ENCODE assay signal across 21 mouse cellular contexts in the genomic region with DNA sequence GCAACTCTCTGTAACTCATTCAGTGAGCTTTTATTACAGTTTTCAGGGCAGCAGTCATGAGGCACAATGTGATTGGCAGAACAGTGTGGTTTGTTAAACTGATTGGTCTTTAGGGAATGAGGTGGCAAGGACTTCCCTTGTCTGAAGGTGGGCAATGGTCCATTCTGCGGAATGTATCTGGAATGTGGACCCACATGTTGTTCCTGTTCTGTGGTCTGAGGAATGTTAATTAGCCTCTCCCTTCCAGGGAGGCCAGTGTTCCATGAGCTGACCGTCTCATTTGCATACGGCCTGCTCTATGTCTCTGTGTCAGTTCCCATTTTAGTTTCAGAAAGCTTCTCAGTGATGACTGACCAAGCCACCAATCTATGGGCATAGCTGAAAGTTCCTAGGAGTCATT.
DNase-seq lines count a peak whose midpoint lies in the region; ATAC-seq and TF ChIP-seq lines count a peak whose summit lies in the region.
"Had no signal": no experiment of that assay in that cellular context is flagged by ENCODE, and none has a peak within 500 bp of the region (broad histone marks: within the 10 kb centered on the region; RNA-seq: fewer than 3 reads in every experiment).

No protein-coding gene starts in this region.

- no peak overlapping the region for H3K4me2 ChIP-seq in kidney, postnatal 0 days (ENCODE audit: low read length)
- H3K4me2 ChIP-seq: heart, embryonic 11.5 days; hindbrain, embryonic 12.5 days; hindbrain, embryonic 15.5 days had no signal

- no peaks in the 10 kb centered on the region for H3K4me1 ChIP-seq in kidney, postnatal 0 days (replicated peaks; ENCODE audit: insufficient read depth, low read length)
- H3K4me1 ChIP-seq: hindbrain, embryonic 12.5 days; hindbrain, embryonic 15.5 days had no signal

- no peak overlapping the region for H3K4me3 ChIP-seq in kidney, postnatal 0 days (replicated peaks; ENCODE audit: low read depth, low read length)
- H3K4me3 ChIP-seq: gastrocnemius, adult 2 months; hindbrain, embryonic 12.5 days; hindbrain, embryonic 15.5 days had no signal

- H3K27me3 ChIP-seq in kidney, postnatal 0 days (ENCODE audit: insufficient read depth, low read length) = no peaks in the 10 kb centered on the region
- H3K27me3 ChIP-seq: hindbrain, embryonic 12.5 days; hindbrain, embryonic 15.5 days; Patski had no signal

- TF ChIP-seq CTCF in kidney, postnatal 0 days (IDR thresholded peaks at IDR 0.05; ENCODE audit: low read depth) = no peak

- H3K27ac ChIP-seq in kidney, postnatal 0 days = no peak overlapping the region
- H3K27ac ChIP-seq: gastrocnemius, adult 2 months; hindbrain, embryonic 12.5 days; hindbrain, embryonic 15.5 days had no signal

- peak; percentile 8 for DNase-seq in kidney, adult 9 months
- no peak for DNase-seq in kidney, postnatal 36 days
- DNase-seq in kidney, postnatal 0 days (ENCODE audit: low spot score) = peak; percentile 4
- DNase-seq in kidney, postnatal 10 days = no peak
- DNase-seq in R1 (ENCODE audit: low read depth, low spot score) = peak; percentile 4
- no peak for DNase-seq in urinary bladder, postnatal 4 days (ENCODE audit: low spot score in 2 of 2)
- DNase-seq: adrenal gland, adult 2 months; adrenal gland, postnatal 14 days; cerebellum, adult 11 months; cerebellum, adult 2 months; cerebellum, adult 9-11 months; cerebellum, postnatal 25 days; forebrain, postnatal 0 days; gastrocnemius, adult 2 months; gastrocnemius, postnatal 14 days; heart, adult 11 months had no signal

- no peaks in the 10 kb centered on the region for H3K36me3 ChIP-seq in kidney, postnatal 0 days (ENCODE audit: insufficient read depth, low read length)
- H3K36me3 ChIP-seq: hindbrain, embryonic 12.5 days; hindbrain, embryonic 15.5 days had no signal

- H3K9me3 ChIP-seq in kidney, postnatal 0 days (replicated peaks; ENCODE audit: low read length) = no peaks in the 10 kb centered on the region
- H3K9me3 ChIP-seq: hindbrain, embryonic 12.5 days; hindbrain, embryonic 15.5 days had no signal

- no peak overlapping the region for H3K9ac ChIP-seq in kidney, postnatal 0 days (ENCODE audit: low read depth, low read length)
- H3K9ac ChIP-seq: forebrain, postnatal 0 days; hindbrain, embryonic 12.5 days; hindbrain, embryonic 15.5 days had no signal

- WGBS in kidney, postnatal 0 days = 72% methylated on average over 3 of the region's 3 CpGs

- peak; percentile 81; the same call in 1 of the 2 replicates for ATAC-seq in kidney, postnatal 0 days (replicated peaks; ENCODE audit: low FRiP score, low read depth)
- ATAC-seq: forebrain, embryonic 14.5 days; forebrain, postnatal 0 days; Patski had no signal

Comparison
In these comparisons a context has a peak if more than half of its experiments do, and no peak if none do; other contexts are left out.
1. DNase-seq: peak in kidney, adult 9 months (single experiment), kidney, postnatal 0 days (single experiment) and R1 (single experiment); none in kidney, postnatal 36 days (0 of 2), kidney, postnatal 10 days (single experiment) and urinary bladder, postnatal 4 days (0 of 2).